Mouse (Mus musculus) forebrain, embryonic 14.5 days (tissue): ENCODE data around the gene Acvr2b. TPM values are rescaled to one million over a fixed set of nuclear protein-coding genes. Genes with fewer than 3 reads are reported as not detected.

Source experiments
- ATAC-seq: fragments of 200-750 bp; cut with Nextera tagmentation; 2 replicates; pipeline ENCODE4 v1.8.0; 2017; ENCODE audit warnings: mild to moderate bottlenecking, moderate library complexity
- DNase-seq: peaks from one replicate; pipeline ENCODE4 v3.0.0-alpha.2; 2015; ENCODE audit warnings: low spot score
- H3K27ac ChIP-seq: fragments of 300-500 bp; sonication (generic); 2 replicates; pipeline ENCODE4 v1.5.1; 2014; ENCODE audit warnings: low read depth, mild to moderate bottlenecking, control low read depth, low read length, moderate library complexity
- H3K27me3 ChIP-seq: fragments of 300-500 bp; sonication (generic); replicated peaks from 2 replicates; pipeline ENCODE4 v1.6.1; 2014; ENCODE audit warnings: low read length, control low read depth, mixed read lengths; ENCODE audit not compliant: control insufficient read depth, insufficient read depth
- H3K36me3 ChIP-seq: fragments of 300-500 bp; sonication (generic); 2 replicates; pipeline ENCODE4 v1.6.1; 2014; ENCODE audit warnings: low read length, control low read depth; ENCODE audit not compliant: control insufficient read depth, insufficient read depth
- H3K4me1 ChIP-seq: fragments of 300-500 bp; sonication (generic); 2 replicates; pipeline ENCODE4 v1.6.1; 2014; ENCODE audit warnings: antibody characterized with exemption, low read length, control low read depth; ENCODE audit not compliant: control insufficient read depth, insufficient read depth
- H3K4me2 ChIP-seq: fragments of 300-500 bp; sonication (generic); 2 replicates; pipeline ENCODE4 v1.6.1; 2014; ENCODE audit warnings: mild to moderate bottlenecking, control low read depth, low read length
- H3K4me3 ChIP-seq: fragments of 300-500 bp; sonication (generic); 2 replicates; pipeline ENCODE4 v1.5.1; 2014; ENCODE audit warnings: low read depth, low read length, control low read depth
- H3K9ac ChIP-seq: fragments of 300-500 bp; sonication (generic); 2 replicates; pipeline ENCODE4 v1.6.1; 2014; ENCODE audit warnings: mild to moderate bottlenecking, low read length, control low read depth, moderate library complexity
- H3K9me3 ChIP-seq: fragments of 300-500 bp; sonication (generic); replicated peaks from 2 replicates; pipeline ENCODE4 v1.6.1; 2016; ENCODE audit warnings: low read length, control low read depth, mixed read lengths; ENCODE audit not compliant: control insufficient read depth
- WGBS: fragments of 180-500 bp; shearing (Covaris S2); extraction: QIAGEN DNeasy Blood & Tissue Kit; methylation state at CpG from one replicate; pipeline ENCODE4 v1.1.7; 2014; 5-methylcytosine and 5-hydroxymethylcytosine counted together
- polyA plus RNA-seq: library from polyadenylated mRNA; unstranded; fragments of >200 nt; fragmentation: Nextera tagmentation; extraction: Ambion mirVana; gene quantifications from 2 replicates; pipeline ENCODE4 v1.2.1, GENCODE M21; 2014

The Acvr2b gene
- polyA plus RNA-seq, 1 experiment from 2014 or later = 25.9 TPM

GRCm38 (mm10) chr9:119401351-119401750 lies 567 bp upstream of the Acvr2b start:
- no peaks in the 10 kb centered on the region for H3K27me3 ChIP-seq
- peak overlapping the region; percentile 100 for H3K9ac ChIP-seq
- peaks cover 18% of the 10 kb centered on the region for H3K4me1 ChIP-seq
- peak overlapping the region; percentile 52 for H3K27ac ChIP-seq
- no peaks in the 10 kb centered on the region for H3K9me3 ChIP-seq
- H3K4me3 ChIP-seq = peak overlapping the region; percentile 78
- ATAC-seq (no peak), DNase-seq (peak; percentile 20)
- H3K4me2 ChIP-seq = peak overlapping the region; percentile 77
- WGBS = under 1% methylated on average over 7 of the region's 7 CpGs
- peaks cover 8% of the 10 kb centered on the region; the same call in 1 of the 2 replicates for H3K36me3 ChIP-seq

- Histone ChIP-seq H3K27me3 (no peaks in the 10 kb centered on the region), H3K27ac (peak overlapping the region; percentile 99), H3K4me3 (peak overlapping the region; percentile 78), H3K36me3 (peaks cover 8% of the 10 kb centered on the region; the same call in 1 of the 2 replicates), H3K4me2 (peak overlapping the region; percentile 77), H3K4me1 (peaks cover 18% of the 10 kb centered on the region), H3K9me3 (no peaks in the 10 kb centered on the region), H3K9ac (peak overlapping the region; percentile 100)
- WGBS = under 1% methylated on average over 126 of the region's 127 CpGs
- ATAC-seq (peak; percentile 3), DNase-seq (peak; percentile 59)
Measured at GRCm38 (mm10) chr9:119402253-119403235, 626 bp downstream of the Acvr2b start.

- Histone ChIP-seq H3K9ac (peak overlapping the region; percentile 100), H3K27me3 (no peaks in the 10 kb centered on the region), H3K36me3 (peaks cover 14% of the 10 kb centered on the region; the same call in 1 of the 2 replicates), H3K27ac (peak overlapping the region; percentile 99), H3K4me3 (peak overlapping the region; percentile 78), H3K4me1 (peaks cover 18% of the 10 kb centered on the region), H3K4me2 (peak overlapping the region; percentile 77), H3K9me3 (no peaks in the 10 kb centered on the region)
- peak; percentile 88 for DNase-seq
- ATAC-seq = peak; percentile 61
- WGBS = under 1% methylated on average over 26 of the region's 26 CpGs
Measured at GRCm38 (mm10) chr9:119403236-119403641, 1.3 kb downstream of the Acvr2b start.

- Histone ChIP-seq H3K36me3 (peaks cover 16% of the 10 kb centered on the region; the same call in 1 of the 2 replicates), H3K4me2 (peak overlapping the region; percentile 77), H3K4me3 (peak overlapping the region; percentile 78), H3K9ac (peak overlapping the region; percentile 100), H3K9me3 (no peaks in the 10 kb centered on the region), H3K27ac (no peak overlapping the region), H3K4me1 (peaks cover 18% of the 10 kb centered on the region), H3K27me3 (no peaks in the 10 kb centered on the region)
- DNase-seq (no peak), ATAC-seq (no peak)
- 59% methylated on average over 5 of the region's 5 CpGs for WGBS
Measured at GRCm38 (mm10) chr9:119404090-119404489, 2.2 kb downstream of the Acvr2b start.

DNA sequence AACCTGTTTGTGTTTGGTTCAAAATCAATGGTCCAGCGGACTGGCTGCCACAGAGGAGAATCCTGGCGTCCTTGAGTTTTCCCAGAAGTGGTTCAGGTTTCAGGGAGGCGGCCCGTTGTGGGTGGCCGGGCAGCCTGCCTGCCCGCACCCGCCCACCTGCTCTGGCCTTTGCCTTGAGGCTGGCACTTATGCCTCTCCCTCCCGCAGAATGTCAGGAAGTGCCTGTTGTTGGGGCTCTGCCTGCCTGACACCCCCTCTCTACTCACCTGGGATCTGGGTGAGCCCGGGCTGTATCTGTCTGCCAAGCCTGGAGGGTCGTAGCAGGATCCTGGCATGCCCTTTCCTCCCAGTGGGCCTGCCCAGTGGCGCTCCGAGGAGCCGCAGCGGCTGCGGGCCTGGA lies 6.0 kb downstream of the Acvr2b start:
- ATAC-seq (no peak), DNase-seq (no peak)
- H3K4me1 ChIP-seq = peaks cover 16% of the 10 kb centered on the region
- H3K9me3 ChIP-seq = 0 out of 2 replicates have a peak, but pooled peaks cover 2% of the 10 kb centered on the region
- WGBS = 87% methylated on average over 13 of the region's 15 CpGs
- no peak overlapping the region for H3K9ac ChIP-seq
- H3K4me3 ChIP-seq = no peak overlapping the region
- H3K4me2 ChIP-seq = no peak overlapping the region
- H3K27ac ChIP-seq = no peak overlapping the region
- peaks cover 21% of the 10 kb centered on the region; the same call in 1 of the 2 replicates for H3K36me3 ChIP-seq
- no peaks in the 10 kb centered on the region for H3K27me3 ChIP-seq

DNA sequence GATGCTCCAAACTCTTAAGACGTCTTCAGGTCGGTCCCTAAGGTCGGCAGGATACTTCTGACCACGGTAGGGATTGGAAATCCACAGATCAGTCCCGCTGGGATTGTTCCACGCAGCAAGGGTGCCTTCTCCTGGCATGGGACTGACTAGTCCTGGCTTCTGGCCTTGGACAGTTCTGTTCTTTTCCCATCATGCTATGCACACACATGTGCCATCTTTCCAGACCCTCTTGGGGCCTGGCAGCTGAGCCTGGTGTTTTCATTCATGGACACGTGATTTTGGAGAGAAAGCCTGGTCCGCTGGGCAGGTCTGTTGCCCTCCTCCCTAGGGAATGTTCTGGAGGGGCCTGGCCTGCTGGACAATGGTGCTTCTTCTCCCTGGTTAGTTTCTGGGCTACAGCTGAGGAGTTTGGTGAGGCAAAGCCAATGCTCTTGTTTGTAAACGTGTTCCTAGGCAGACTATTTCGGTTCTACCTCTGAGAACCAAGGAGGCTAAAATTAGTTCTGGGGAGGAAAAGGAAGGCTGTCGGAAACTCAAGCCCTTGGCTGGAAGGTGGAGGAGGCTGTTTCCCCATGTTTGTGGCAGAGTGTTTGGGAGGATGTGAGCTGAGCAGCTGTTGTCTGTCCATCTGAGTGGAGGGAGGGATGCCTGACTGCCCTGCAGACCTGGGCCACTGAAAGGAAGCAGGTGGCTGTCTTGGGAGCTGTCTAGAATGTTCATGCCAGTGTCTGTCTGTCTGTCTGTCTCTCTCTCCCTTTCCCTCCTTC lies 7.2 kb downstream of the Acvr2b start:
- H3K9me3 ChIP-seq = 0 out of 2 replicates have a peak, but pooled peaks cover 5% of the 10 kb centered on the region
- H3K4me3 ChIP-seq = no peak overlapping the region
- H3K27ac ChIP-seq = no peak overlapping the region
- H3K27me3 ChIP-seq = no peaks in the 10 kb centered on the region
- DNase-seq (no peak), ATAC-seq (no peak)
- WGBS = 92% methylated on average over 11 of the region's 11 CpGs
- H3K9ac ChIP-seq = no peak overlapping the region
- peaks cover 12% of the 10 kb centered on the region for H3K4me1 ChIP-seq
- peaks cover 21% of the 10 kb centered on the region; the same call in 1 of the 2 replicates for H3K36me3 ChIP-seq
- no peak overlapping the region for H3K4me2 ChIP-seq

GRCm38 (mm10) chr9:119409864-119410263 lies 7.9 kb downstream of the Acvr2b start:
- Histone ChIP-seq H3K4me2 (no peak overlapping the region), H3K27me3 (no peaks in the 10 kb centered on the region), H3K9ac (no peak overlapping the region), H3K9me3 (0 out of 2 replicates have a peak, but pooled peaks cover 5% of the 10 kb centered on the region), H3K4me1 (peaks cover 5% of the 10 kb centered on the region; the same call in 1 of the 2 replicates), H3K4me3 (no peak overlapping the region), H3K36me3 (peaks cover 21% of the 10 kb centered on the region; the same call in 1 of the 2 replicates), H3K27ac (no peak overlapping the region)
- DNase-seq (no peak), ATAC-seq (no peak)
- 91% methylated on average over 5 of the region's 5 CpGs for WGBS

DNA sequence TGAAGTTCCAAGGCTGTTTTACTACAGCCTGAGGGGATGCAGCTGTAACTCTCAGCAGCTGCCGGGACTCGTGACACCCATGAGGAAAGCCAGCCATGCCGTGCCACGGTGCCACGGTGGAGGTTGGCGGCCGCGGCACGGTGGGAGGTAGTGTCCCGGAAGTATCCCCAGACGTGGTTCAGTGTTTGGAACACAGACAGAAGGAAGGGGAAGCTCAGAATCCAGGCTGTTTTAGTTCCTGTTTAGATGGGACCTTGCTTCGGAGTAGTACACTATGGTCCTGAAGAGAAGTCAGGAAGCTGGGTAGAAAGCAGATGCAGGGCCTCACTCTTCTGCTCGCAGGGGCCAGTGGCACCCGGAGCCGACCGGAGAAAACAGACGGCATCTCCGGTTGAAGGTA lies 16.1 kb downstream of the Acvr2b start:
- 0 out of 2 replicates have a peak, but pooled peaks cover 3% of the 10 kb centered on the region for H3K9me3 ChIP-seq
- no peak overlapping the region for H3K4me3 ChIP-seq
- no peak overlapping the region for H3K9ac ChIP-seq
- 0 out of 2 replicates have a peak, but pooled peaks cover 4% of the 10 kb centered on the region for H3K4me1 ChIP-seq
- ATAC-seq = no peak
- no peak overlapping the region for H3K27ac ChIP-seq
- DNase-seq = no peak
- no peak overlapping the region for H3K4me2 ChIP-seq
- no peaks in the 10 kb centered on the region for H3K36me3 ChIP-seq
- WGBS = 88% methylated on average over 18 of the region's 18 CpGs
- H3K27me3 ChIP-seq = no peaks in the 10 kb centered on the region
